Mouse (Mus musculus) hematopoietic stem cell, adult 5-6 weeks (primary cell): ENCODE results near the gene Sdk2. TPM values are rescaled to one million over a fixed set of nuclear protein-coding genes. Genes with fewer than 3 reads are reported as not detected.
A peak's percentile ranks its signal among the peaks of the same experiment; 100 is the strongest.

ENCODE experiments used
- ATAC-seq, 2 experiments: fragments of 125-278 bp in 1 of 2; replicated peaks in 1 of 2; 2 replicates each; pipeline ENCODE4 v1.8.0; 2016 to 2017; ENCODE audit warnings: inconsistent platforms in 2 of 2, mild to moderate bottlenecking in 2 of 2, moderate number of reproducible peaks in 2 of 2, low read depth in 1 of 2, moderate TSS enrichment in 1 of 2; ENCODE audit not compliant: low FRiP score in 2 of 2, poor library complexity in 2 of 2, severe bottlenecking in 2 of 2, insufficient read depth in 1 of 2, low TSS enrichment in 1 of 2
- total RNA-seq: library from RNA; stranded (forward); fragments of 172-1452, 232-1000 nt; gene quantifications from 2 replicates; pipeline ENCODE4 v1.2.3, GENCODE M21; 2017

Sdk2 gene
- total RNA-seq, 1 experiment from 2014 or later, result not detected

DNA sequence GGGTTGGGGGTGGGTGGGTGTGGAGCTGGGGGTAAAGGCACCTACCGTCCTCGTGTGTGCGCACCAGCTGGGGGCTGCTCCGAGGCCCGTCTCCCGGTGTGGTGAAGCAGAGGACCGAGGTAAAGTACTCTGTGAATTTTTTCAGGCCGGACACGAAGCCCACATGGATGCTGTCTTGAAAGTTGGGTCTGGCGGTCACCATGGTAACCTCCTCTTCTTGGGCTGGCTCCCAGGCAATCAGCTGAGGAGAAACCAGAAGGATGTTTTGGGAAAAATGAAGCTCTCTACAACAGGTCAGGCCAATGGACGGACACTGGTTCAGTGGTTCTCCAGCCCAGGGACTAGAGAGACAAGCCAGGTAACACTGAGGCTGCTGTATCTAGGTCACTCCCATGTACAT, 224.0 kb downstream of the Sdk2 start:
- ATAC-seq, result no peak

DNA sequence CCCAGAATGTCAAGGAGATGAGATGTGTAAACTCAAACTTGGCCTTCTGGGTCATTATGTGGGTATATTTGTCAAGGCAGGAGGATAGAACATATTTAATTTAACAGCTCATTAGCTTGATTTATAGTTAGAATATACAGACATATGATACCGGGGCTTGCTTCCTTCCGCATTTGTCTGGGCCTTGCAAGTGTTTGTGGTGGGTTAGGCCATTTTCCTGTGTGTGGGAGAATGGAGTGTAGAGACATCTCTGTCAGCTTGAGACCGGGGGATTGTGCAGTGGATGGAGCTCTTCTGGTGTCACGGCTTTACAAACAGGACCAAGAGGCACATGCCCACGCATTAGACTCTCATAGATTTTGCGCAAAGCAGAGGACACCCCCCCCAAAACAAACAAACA, 235.2 kb downstream of the Sdk2 start:
- ATAC-seq, result no peak

DNA sequence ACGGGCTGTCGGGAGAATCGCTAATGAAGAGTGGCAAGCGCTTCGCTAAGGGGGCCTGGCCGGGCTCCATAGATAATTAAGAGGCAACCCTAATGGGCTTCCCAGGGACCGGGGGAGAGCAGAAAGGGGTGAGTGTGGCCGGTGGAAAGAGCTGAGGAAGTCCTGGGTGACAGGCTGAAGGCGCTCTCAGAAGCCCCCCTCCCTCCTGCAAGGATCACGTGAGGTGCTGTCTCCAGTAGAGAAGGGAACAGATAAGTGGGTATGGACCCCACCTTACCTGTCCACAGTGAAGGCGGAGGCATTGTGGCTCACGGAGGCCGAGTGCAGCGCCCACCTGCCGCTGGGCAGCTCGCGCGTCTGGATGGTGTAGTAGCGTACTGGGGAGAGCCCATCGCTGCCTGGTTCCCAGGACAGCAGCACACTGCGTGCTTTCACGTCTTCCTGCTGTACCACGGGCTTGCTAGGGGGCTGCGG, 238.7 kb downstream of the Sdk2 start:
- ATAC-seq, result no peak

DNA sequence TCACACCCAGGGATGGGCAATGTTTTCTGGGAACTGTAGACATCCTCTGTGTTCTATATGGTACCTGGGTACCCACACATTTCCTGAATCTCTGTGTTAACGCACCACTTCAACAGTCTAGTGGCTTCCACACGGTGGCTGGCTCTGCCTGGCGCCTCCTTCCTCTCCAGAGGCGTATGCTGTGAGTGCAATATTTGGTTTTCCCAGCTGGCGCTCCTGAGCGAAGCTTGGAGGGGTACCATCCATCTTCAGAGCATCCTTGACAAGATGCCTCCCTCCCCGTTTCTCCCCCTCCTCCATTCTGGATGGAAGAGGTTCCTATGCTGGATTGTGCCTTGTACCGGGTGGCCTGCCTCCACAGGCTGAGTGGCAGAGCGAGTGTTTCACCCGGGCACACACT, 246.8 kb downstream of the Sdk2 start:
- ATAC-seq, result no peak

DNA sequence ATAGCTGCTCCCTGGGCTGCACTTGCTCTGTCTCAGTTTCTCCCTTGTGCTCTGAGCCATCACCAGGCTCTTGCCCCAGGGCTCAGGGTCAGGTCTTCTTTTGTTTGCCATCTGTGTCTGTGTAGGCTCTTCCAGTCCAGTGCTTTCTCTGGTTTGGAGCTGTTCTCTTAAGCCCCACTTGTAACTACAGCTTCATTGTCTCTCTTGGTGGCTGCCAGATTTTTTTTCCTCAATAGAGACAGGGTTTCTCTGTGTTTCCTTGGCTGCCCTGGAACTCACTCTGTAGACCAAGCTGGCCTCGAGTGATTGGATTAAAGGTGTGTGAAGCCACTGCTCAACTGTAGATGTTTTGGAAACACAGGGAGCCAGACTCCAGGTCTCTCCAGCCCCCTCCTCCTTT, 247.8 kb downstream of the Sdk2 start:
- no peak for ATAC-seq

DNA sequence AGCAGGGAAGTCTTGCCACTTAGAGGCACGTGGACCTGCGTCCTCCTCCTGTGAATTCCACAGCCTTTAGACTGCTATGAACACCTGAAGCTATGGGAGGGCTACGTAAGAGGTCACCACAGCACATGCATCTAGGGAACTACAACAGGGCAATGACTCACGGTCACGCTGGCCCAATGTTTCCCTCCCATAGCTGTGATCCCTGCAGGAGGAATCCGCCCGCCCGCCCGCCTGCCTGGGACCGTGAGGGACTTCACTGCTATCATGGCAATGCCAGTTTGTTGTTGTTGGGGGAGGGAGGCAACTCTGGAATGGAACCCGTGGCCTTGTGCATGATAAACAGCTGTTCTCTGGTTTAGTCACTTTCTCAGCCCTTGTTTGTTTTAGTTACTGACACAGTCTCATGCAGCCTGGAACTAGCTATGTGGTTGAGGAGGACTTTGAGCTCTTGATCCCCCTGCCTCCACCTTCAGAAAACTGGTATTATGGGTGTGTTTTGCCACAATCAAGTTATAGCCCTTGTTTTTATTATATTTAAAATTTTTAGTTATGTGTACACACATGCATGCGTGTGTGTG, 249.8 kb downstream of the Sdk2 start:
- no peak for ATAC-seq

DNA sequence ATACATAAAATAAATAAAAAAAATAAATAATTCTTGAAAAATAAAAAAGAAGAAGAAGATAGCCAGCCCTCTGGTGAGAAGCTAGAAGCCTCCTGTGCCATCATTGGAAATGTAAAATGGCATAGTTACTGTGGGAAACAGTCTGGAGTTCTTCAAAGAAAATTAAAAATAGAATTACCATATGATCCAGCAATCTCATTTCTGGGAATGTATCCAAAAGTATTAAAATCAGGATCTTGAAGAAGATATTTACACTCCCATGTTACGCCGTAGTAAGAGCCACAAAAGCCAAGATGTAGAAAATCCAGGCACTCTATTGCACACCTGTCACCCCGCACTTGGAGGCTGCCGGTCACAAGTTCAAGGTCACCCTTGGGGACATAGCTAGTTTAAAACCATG, 250.4 kb downstream of the Sdk2 start:
- ATAC-seq, result no peak

DNA sequence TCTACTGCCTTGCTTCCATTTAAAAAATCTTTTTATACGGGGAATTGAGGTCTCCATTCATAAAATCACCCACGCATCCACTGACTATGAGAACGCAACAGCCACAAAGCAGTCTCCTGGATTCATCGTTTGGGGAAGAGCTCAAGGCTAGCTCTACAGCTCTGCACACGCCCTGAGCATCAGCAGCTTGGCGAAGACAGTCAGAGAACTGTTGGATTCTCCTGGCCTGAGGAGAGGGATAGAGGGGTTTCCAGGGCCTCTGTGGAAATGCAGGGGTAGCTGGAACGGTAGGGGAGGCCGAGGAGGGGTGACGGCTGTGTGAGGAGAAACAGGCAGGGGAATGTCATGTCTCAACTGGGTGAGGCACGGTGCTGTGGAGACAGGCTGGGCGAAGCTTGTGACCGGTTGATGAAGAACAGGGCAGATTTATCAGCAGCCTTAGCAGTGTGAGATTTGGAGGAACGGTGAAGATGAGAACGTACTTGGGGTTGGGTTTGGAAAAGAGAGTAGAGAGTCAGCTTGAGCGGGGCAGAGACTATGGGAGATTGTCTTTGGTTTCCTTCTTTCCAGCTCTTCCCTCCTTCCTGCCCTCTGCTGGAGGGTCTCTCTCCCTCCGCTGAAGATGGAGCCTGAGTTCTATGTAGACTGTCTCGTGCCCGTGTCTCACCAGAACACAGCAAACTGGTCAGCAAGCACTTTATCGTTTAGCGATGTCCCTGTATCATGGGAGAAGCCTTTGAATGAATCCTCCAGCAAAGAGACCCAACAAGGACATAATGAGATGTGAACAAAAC, 255.1 kb downstream of the Sdk2 start:
- no peak for ATAC-seq

DNA sequence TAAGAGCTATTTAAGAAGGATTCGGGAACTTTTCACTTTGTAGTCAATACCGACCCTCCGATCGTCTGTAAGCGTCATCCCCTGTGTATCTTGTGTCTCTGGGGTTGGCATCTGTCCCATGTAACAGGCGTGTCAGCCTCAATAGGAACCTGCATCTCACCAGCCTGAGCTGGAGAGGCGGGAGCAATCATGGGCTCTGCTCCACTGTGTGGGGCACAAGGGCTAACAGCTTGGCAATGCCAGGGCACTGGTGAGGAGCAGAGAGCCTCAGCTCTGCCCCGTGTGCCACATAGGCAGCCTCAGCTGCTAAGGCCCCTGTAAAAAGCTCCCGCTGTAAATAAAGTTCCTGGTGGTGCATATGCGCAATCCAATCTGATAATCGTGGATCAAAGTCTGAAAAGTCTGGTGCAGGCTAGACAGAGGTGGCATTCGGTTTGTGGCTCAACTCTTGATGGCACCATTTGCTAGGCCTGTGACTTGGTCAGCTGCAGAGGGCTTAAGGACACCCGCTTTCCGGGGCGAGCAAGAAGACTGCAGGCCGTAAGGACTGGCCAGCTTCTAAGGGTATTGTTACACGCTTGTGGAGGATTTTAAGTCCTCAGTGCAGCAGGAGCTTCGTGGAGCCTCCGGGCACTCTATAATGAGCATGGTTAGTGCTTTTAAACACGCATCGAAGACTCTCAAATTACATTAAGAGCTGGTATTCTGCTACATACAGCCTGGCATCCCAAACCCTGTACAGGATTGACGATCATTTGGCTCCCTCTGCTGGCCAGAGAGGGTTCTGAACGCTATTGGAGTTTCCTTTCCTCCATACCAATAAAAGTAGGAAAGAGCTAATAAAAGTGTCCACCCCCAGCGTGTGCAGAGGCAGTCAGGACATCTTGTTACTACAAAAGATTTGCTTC, 256.0 kb downstream of the Sdk2 start:
- peak; percentile 72 to 84; a peak in 3 of 4 replicates for ATAC-seq

DNA sequence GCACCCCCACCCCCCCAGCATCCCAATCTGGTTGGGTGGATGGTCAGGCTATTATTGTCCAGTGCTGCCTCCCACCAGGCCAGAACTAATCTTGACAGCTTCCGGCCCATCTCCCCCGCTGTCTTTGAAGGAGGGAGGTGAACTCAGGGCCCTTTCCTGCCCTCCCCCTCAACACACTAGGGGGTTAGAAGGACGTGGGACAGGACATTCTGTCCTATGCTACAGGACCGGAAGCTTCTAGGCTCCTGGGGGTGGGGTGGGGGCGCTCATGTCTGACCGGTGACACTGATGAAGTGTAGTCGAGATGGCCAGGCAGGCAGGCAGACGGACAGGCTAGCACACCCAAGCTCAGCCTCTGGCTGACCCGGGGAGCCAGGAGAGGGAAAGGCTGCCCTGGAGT, 259.8 kb downstream of the Sdk2 start:
- no peak for ATAC-seq

DNA sequence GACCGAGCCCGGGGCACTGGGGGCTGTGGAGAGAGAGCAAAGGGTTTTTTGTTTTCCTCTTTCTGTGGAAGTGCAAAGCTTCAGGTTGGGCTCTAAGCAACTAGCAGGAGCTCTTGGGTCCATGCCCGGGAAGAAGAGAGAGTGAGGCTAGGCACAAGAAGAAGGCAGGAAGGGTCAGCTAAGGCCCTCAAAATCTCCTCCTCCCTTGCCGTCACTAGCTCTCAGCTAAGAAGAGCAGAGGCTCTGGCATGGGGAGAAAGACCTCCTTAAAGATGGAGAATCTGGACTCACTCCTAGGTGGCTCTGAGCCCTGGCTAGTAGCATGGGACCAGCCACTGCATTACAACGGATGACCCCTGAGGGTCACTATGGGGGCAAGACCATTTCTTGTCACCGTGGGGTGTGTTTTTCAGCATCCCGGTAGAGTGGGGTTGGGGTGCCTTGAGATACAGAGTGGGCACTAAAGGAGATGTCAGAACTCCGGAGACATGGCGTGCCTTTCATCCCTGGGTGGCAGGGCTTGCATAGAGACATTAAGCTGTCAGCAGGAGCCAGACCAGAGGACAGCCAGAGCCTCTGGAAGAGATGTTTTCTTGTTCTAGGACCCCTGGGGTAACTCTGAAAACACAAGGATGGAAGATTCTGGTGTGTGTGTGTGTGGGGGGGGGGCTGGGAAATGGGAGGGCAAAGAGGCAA, 260.3 kb downstream of the Sdk2 start:
- no peak for ATAC-seq

DNA sequence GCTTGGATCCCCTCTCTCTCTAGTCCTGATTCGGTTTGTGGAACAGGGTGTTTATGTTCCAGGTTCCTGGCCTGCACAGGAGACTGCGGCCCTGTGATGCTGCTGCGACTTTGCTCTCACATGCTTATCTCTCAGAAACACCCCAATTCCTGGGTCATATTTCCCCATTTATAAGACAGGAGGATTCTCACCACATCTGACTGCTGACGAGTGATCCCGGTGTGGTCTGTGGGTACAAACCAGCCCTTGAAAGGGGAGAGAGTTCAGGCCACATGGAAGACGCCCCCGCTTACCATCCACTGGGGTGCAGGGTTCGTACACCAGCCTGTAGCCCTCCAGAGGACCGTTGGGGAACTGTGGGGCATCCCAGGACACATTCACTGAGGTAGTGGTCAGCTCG, 260.9 kb downstream of the Sdk2 start:
- ATAC-seq, result peak in 1 of 2 experiments; percentile 34; a peak in 2 of 4 replicates

DNA sequence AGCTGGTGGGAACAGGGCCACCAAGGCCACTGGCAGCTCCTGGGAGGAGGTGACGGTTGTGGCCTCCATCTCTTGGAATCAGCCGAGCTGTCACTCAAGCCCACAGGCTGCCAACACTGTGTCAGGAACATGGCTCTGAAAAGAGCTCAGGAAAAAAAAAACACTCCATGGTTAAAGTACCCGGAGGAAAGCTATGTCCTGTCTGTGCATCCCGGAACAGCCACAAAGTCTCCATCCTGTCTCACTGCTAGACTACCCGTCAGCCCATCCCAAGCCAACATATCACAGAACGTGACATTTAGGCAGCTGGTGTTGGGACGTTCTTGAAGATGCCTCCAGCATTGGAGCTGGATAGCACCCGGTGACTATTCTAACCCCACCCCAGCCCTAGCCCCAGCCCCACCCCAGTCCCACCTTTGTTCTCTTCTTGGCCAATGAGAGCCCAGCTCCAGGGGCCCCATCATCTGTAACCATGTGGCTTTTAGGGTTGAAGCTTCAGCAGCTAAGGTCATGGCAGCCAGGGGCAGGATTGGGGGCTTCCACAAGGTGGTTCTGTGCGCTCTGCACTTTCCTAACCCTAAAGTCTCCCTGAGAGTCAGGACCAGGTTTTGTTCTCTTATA, 263.4 kb downstream of the Sdk2 start:
- no peak for ATAC-seq

DNA sequence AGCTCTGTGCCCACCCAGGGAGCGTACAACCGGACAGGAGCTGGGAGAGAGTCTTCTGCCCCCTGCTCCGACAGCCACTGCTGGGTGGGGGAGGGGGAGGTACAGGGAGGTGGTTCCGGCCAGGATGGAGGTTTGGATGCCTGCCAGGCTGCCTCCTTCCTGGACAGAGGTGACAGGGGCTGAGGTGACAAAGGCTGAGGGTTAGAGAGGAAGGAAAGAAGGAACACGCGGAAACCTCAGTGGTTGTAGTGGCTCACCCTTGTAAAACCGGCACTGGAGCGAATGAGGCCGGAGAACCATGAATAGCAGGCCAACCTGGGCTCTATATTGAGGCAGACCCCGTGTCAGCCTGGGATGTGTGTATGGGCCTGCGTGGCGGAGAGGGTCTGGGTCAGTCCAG, 264.4 kb downstream of the Sdk2 start:
- ATAC-seq, result peak; percentile 65 to 74

DNA sequence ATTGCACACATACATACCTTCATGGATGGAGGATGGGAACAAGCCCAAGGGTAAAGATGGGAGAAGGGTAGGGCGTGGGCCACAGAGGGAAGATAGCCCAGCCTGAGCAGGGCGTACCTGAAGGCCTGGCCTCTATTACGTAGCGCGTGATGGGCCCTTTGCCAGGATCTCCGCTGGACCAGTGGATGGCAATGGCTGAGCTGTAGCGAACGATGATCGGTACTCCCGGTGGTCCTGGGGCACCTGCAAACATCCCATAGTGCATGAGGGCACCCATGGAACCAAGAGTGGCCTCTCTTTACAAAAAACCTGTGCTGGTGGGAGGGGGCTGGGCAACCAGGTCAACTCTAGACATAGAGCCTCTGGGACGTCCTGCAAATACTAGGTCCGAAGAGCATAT, 266.8 kb downstream of the Sdk2 start:
- no peak for ATAC-seq

DNA sequence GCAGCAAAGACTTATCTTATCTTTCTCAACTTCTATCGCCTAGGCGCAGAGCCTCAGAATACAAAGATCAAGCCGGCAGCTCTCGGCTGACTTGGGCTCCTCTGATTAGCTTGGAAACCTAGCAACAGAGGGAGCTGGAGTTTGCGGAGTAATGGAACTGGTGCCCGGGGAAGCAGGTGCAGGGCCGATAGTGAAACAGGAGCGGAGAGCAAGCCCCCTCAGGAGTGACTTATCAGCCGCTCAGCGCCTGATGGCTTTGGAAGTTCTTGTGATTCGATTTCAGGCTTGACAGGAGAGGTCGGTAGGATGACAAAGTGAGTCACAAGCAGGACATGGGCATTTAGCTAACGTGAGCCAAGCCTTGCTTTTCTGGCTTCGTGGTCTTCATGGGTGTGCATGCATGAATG, 267.8 kb downstream of the Sdk2 start:
- no peak; a peak in 1 of 4 replicates for ATAC-seq

DNA sequence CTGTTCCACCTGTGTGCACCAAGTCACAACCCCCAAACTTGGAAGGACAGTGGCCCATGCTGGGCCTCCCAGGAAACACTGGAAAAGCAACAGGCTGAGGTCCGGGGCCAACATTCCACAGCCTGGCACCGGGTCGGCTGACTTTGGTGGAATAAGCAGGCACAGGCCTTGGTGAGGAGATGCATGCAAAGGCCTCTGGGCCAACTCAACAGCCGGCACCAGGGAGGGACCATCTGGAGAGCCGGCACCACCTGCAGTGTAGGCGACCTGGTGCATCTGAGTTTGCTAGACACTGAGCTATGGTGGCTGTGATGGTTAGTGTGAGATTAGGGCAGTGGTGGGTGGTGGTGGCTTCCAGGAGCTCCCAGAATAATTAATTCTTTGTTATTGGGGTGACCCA, 268.8 kb downstream of the Sdk2 start:
- ATAC-seq, result no peak
